Mouse (Mus musculus) liver, embryonic 14.5 days (tissue): ENCODE data around the gene Ssbp1.

Experiments
- CTCF ChIP-seq: IDR thresholded peaks from 2 replicates; pipeline ENCODE4 v1.5.1; 2016; ENCODE audit warnings: antibody characterized with exemption, low read depth, control low read depth
- EP300 ChIP-seq: IDR thresholded peaks from 2 replicates; pipeline ENCODE4 v1.6.1; 2016; ENCODE audit warnings: antibody characterized with exemption, low read depth

- TF ChIP-seq EP300, result no peak
- TF ChIP-seq CTCF, result no peak
Measured at GRCm38 (mm10) chr6:40430878-40431277, 40.3 kb upstream of the Ssbp1 start.
